Mouse (Mus musculus) limb, embryonic 13.5 days (tissue): ENCODE measurements around the gene Crocc2. TPM values are rescaled to one million over a fixed set of nuclear protein-coding genes. Genes with fewer than 3 reads are reported as not detected.

ENCODE experiments used
- ATAC-seq: fragments of 200-750 bp; cut with Nextera tagmentation; 2 replicates; pipeline ENCODE4 v1.8.0; 2017; ENCODE audit warnings: low read depth, moderate number of reproducible peaks, moderate TSS enrichment; ENCODE audit not compliant: low FRiP score
- H3K27ac ChIP-seq: fragments of 300-500 bp; sonication (generic); 2 replicates; pipeline ENCODE4 v1.5.1; 2015; ENCODE audit warnings: inconsistent platforms, mild to moderate bottlenecking, moderate library complexity
- H3K27me3 ChIP-seq: fragments of 300-500 bp; sonication (generic); 2 replicates; pipeline ENCODE4 v1.6.1; 2015; ENCODE audit warnings: mild to moderate bottlenecking, inconsistent platforms
- H3K36me3 ChIP-seq: fragments of 300-500 bp; sonication (generic); 2 replicates; pipeline ENCODE4 v1.6.1; 2015; ENCODE audit warnings: inconsistent platforms, mild to moderate bottlenecking, moderate library complexity
- H3K4me1 ChIP-seq: fragments of 300-500 bp; sonication (generic); 2 replicates; pipeline ENCODE4 v1.6.1; 2015; ENCODE audit warnings: inconsistent platforms
- H3K4me2 ChIP-seq: fragments of 300-500 bp; sonication (generic); replicated peaks from 2 replicates; pipeline ENCODE4 v1.6.1; 2015; ENCODE audit warnings: inconsistent platforms, mild to moderate bottlenecking, moderate library complexity
- H3K4me3 ChIP-seq: fragments of 300-500 bp; sonication (generic); 2 replicates; pipeline ENCODE4 v1.5.1; 2015; ENCODE audit warnings: moderate library complexity, mild to moderate bottlenecking, inconsistent platforms
- H3K9ac ChIP-seq: fragments of 300-500 bp; sonication (generic); 2 replicates; pipeline ENCODE4 v1.6.1; 2015; ENCODE audit warnings: mild to moderate bottlenecking, inconsistent platforms
- H3K9me3 ChIP-seq: fragments of 300-500 bp; sonication (generic); 2 replicates; pipeline ENCODE4 v1.6.1; 2016; ENCODE audit warnings: inconsistent platforms
- WGBS: fragments of 180-500 bp; shearing (Covaris S2); methylation state at CpG from one replicate; pipeline ENCODE4 v1.1.7; 2015; 5-methylcytosine and 5-hydroxymethylcytosine counted together
- polyA plus RNA-seq: library from polyadenylated mRNA; unstranded; fragments of >200 nt; fragmentation: Nextera tagmentation; extraction: Ambion mirVana; gene quantifications from 2 replicates; pipeline ENCODE4 v1.2.1, GENCODE M21; 2015

Crocc2 gene
- polyA plus RNA-seq, 1 experiment from 2014 or later = 0.31 TPM

GRCm38 (mm10) chr1:93225226-93225625 lies 56.7 kb downstream of the Crocc2 start:
- 0 out of 2 replicates have a peak overlapping the region, but pooled peaks have one; percentile 5 for H3K4me2 ChIP-seq
- H3K27me3 ChIP-seq = peaks cover 3% of the 10 kb centered on the region; the same call in 1 of the 2 replicates
- peak; percentile 9; the same call in 1 of the 2 replicates for ATAC-seq
- WGBS = 9% methylated on average over 4 of the region's 4 CpGs
- no peaks in the 10 kb centered on the region for H3K9me3 ChIP-seq
- no peak overlapping the region for H3K9ac ChIP-seq
- H3K36me3 ChIP-seq = no peaks in the 10 kb centered on the region
- H3K27ac ChIP-seq = peak overlapping the region; percentile 85
- H3K4me1 ChIP-seq = peaks cover 84% of the 10 kb centered on the region
- no peak overlapping the region for H3K4me3 ChIP-seq

GRCm38 (mm10) chr1:93225731-93226520 lies 57.4 kb downstream of the Crocc2 start:
- 54% methylated on average over 5 of the region's 5 CpGs for WGBS
- no peak; the same call in 1 of the 2 replicates for ATAC-seq

GRCm38 (mm10) chr1:93227303-93227975 lies 58.9 kb downstream of the Crocc2 start:
- Histone ChIP-seq H3K4me2 (0 out of 2 replicates have a peak overlapping the region, but pooled peaks have one; percentile 0), H3K4me1 (peaks cover 81% of the 10 kb centered on the region), H3K36me3 (no peaks in the 10 kb centered on the region), H3K9ac (0 out of 2 replicates have a peak overlapping the region, but pooled peaks have one; percentile 8), H3K9me3 (no peaks in the 10 kb centered on the region), H3K27ac (peak overlapping the region; percentile 85; the same call in 1 of the 2 replicates), H3K4me3 (no peak overlapping the region), H3K27me3 (peaks cover 3% of the 10 kb centered on the region; the same call in 1 of the 2 replicates)
- peak; percentile 64 for ATAC-seq
- 57% methylated on average over 7 of the region's 7 CpGs for whole genome bisulfite sequencing

More at GRCm38 (mm10) chr1:93225731-93226520, 57.4 kb downstream of the Crocc2 start:
- H3K4me3 ChIP-seq = no peak overlapping the region
- H3K36me3 ChIP-seq = no peaks in the 10 kb centered on the region
- H3K27me3 ChIP-seq = peaks cover 3% of the 10 kb centered on the region; the same call in 1 of the 2 replicates
- H3K9me3 ChIP-seq = no peaks in the 10 kb centered on the region
- H3K27ac ChIP-seq = peak overlapping the region; percentile 85
- peak overlapping the region; percentile 28; the same call in 1 of the 2 replicates for H3K4me2 ChIP-seq
- peaks cover 77% of the 10 kb centered on the region for H3K4me1 ChIP-seq
- H3K9ac ChIP-seq = peak overlapping the region; percentile 57

- 92% methylated on average over 7 of the region's 7 CpGs for WGBS
- no peak overlapping the region for H3K4me3 ChIP-seq
- H3K4me2 ChIP-seq = no peak overlapping the region
- H3K36me3 ChIP-seq = no peaks in the 10 kb centered on the region
- H3K9ac ChIP-seq = no peak overlapping the region
- H3K27ac ChIP-seq = peak overlapping the region; percentile 85; the same call in 1 of the 2 replicates
- H3K4me1 ChIP-seq = peaks cover 87% of the 10 kb centered on the region
- H3K27me3 ChIP-seq = peaks cover 3% of the 10 kb centered on the region; the same call in 1 of the 2 replicates
- H3K9me3 ChIP-seq = no peaks in the 10 kb centered on the region
- no peak for ATAC-seq
These were observed 59.4 kb downstream of the Crocc2 start for GRCm38 (mm10) chr1:93227976-93228365.

- H3K4me2 ChIP-seq = no peak overlapping the region
- peaks cover 89% of the 10 kb centered on the region for H3K4me1 ChIP-seq
- H3K9me3 ChIP-seq = no peaks in the 10 kb centered on the region
- no peak overlapping the region for H3K27ac ChIP-seq
- no peak for ATAC-seq
- no peak overlapping the region for H3K4me3 ChIP-seq
- H3K36me3 ChIP-seq = no peaks in the 10 kb centered on the region
- 84% methylated on average over 6 of the region's 6 CpGs for WGBS
- no peak overlapping the region for H3K9ac ChIP-seq
- no peaks in the 10 kb centered on the region for H3K27me3 ChIP-seq
These were observed 60.7 kb downstream of the Crocc2 start for GRCm38 (mm10) chr1:93229221-93229620.

GRCm38 (mm10) chr1:93229626-93230025 lies 61.1 kb downstream of the Crocc2 start:
- Histone ChIP-seq H3K9ac (no peak overlapping the region), H3K4me2 (no peak overlapping the region), H3K36me3 (no peaks in the 10 kb centered on the region), H3K9me3 (no peaks in the 10 kb centered on the region), H3K4me1 (peaks cover 89% of the 10 kb centered on the region), H3K27ac (no peak overlapping the region), H3K4me3 (no peak overlapping the region), H3K27me3 (no peaks in the 10 kb centered on the region)
- 79% methylated on average over 4 of the region's 4 CpGs for WGBS
- no peak for ATAC-seq

- Histone ChIP-seq H3K9ac (peak within 1 kb of the TSS; percentile 90), H3K4me3 (peak within 1 kb of the TSS; percentile 71), H3K27me3 (peaks cover 12% of the 10 kb centered on the region), H3K4me1 (peaks cover 81% of the 10 kb centered on the region), H3K4me2 (peak within 1 kb of the TSS; percentile 97), H3K27ac (peak within 1 kb of the TSS; percentile 70), H3K36me3 (peaks cover 11% of the 10 kb centered on the region), H3K9me3 (no peaks in the 10 kb centered on the region)
- under 1% methylated on average over 89 of the region's 100 CpGs for WGBS
- ATAC-seq = peak; percentile 94
These were observed 67.3 kb downstream of the Crocc2 start, which contains the start of gene Sned1 for GRCm38 (mm10) chr1:93235576-93236544. TSS of gene Sned1 (plus strand) at chr1:93235841.

- WGBS = 11% methylated on average over 3 of the region's 3 CpGs
- peak overlapping the region; percentile 71 for H3K4me3 ChIP-seq
- H3K4me2 ChIP-seq = peak overlapping the region; percentile 97
- H3K9me3 ChIP-seq = no peaks in the 10 kb centered on the region
- peak overlapping the region; percentile 90 for H3K9ac ChIP-seq
- no peak for ATAC-seq
- H3K36me3 ChIP-seq = peaks cover 14% of the 10 kb centered on the region
- peaks cover 12% of the 10 kb centered on the region for H3K27me3 ChIP-seq
- H3K4me1 ChIP-seq = peaks cover 77% of the 10 kb centered on the region
- 0 out of 2 replicates have a peak overlapping the region, but pooled peaks have one; percentile 28 for H3K27ac ChIP-seq
These were observed 68.0 kb downstream of the Crocc2 start for GRCm38 (mm10) chr1:93236545-93236924.

- Histone ChIP-seq H3K27me3 (peaks cover 12% of the 10 kb centered on the region), H3K27ac (no peak overlapping the region), H3K4me2 (peak overlapping the region; percentile 97), H3K4me3 (peak overlapping the region; percentile 71), H3K4me1 (peaks cover 73% of the 10 kb centered on the region), H3K9me3 (no peaks in the 10 kb centered on the region), H3K9ac (0 out of 2 replicates have a peak overlapping the region, but pooled peaks have one; percentile 90), H3K36me3 (peaks cover 21% of the 10 kb centered on the region)
- ATAC-seq = no peak
- WGBS = 81% methylated on average over 10 of the region's 10 CpGs
These were observed 69.2 kb downstream of the Crocc2 start for GRCm38 (mm10) chr1:93237676-93238075.

- no peak for ATAC-seq
- H3K36me3 ChIP-seq = peaks cover 21% of the 10 kb centered on the region
- H3K27ac ChIP-seq = no peak overlapping the region
- 0 out of 2 replicates have a peak overlapping the region, but pooled peaks have one; percentile 90 for H3K9ac ChIP-seq
- H3K27me3 ChIP-seq = peaks cover 12% of the 10 kb centered on the region
- H3K4me1 ChIP-seq = peaks cover 68% of the 10 kb centered on the region
- 43% methylated on average over 4 of the region's 4 CpGs for WGBS
- peak overlapping the region; percentile 97 for H3K4me2 ChIP-seq
- peak overlapping the region; percentile 71 for H3K4me3 ChIP-seq
- no peaks in the 10 kb centered on the region for H3K9me3 ChIP-seq
These were observed 69.7 kb downstream of the Crocc2 start for GRCm38 (mm10) chr1:93238201-93238600.

- Histone ChIP-seq H3K9me3 (no peaks in the 10 kb centered on the region), H3K4me3 (no peak overlapping the region), H3K9ac (no peak overlapping the region; the same call in 1 of the 2 replicates), H3K36me3 (peaks cover 33% of the 10 kb centered on the region), H3K27me3 (no peaks in the 10 kb centered on the region), H3K4me1 (peaks cover 26% of the 10 kb centered on the region), H3K27ac (no peak overlapping the region), H3K4me2 (no peak overlapping the region)
- WGBS = 41% methylated on average over 2 of the region's 2 CpGs
- no peak for ATAC-seq
These were observed 77.4 kb downstream of the Crocc2 start for GRCm38 (mm10) chr1:93245936-93246335.
